Mouse (Mus musculus) right cerebral cortex, postnatal 10 days (tissue): ENCODE measurements around the gene Cda.

Experiments
- DNase-seq, 2 experiments: peaks; one replicate each; pipeline ENCODE4 v3.0.0; 2021; ENCODE audit warnings: low spot score in 2 of 2

Cda gene

DNA sequence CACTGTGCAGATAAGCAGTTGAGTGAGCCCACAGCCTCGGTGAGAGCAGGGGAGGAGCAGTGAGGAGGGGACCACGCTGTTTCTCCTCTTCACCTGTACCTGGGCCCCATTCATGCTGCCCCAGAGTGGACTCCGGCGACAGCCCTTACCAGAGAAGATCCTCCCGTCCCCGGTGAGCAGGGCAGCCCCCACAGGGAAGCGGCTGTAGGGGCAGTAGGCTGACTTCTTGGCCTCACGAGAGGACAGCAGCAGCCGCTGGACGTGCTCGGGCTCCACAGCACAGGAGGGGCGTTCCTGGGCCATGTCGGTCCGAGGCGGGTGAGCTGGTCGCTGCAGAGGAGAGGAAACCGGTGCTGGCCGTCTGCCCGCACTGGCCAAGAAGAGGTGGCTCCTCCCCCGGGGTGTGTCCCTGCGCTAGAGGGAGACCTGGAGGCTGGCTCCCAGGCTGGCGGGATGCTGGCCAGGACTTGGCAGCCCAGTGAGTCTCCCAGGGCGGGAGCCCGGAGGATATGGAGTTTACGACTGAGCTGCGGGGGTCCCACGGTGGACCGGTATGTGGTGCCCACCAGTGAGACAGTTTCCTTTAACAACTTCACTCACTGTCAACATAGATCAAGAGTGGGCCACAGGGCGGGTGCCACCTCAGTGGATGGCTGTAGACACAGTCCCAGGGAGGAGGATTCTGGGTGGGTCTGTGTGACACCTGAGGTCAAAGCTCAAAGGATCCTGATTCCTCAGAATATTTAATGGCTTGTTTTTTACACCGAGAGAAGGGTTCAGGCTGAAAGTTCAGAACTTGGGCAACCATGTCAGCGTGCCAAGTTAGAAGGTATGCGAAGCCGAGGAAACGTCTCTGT lies at the start of gene Cda:
Gene Cda, minus strand, starts transcription at position 352 of the 857 bp plus-strand sequence.
- DNase-seq: peak; percentile 47 to 55

GRCm38 (mm10) chr4:138416414-138416813 lies 48.6 kb upstream of the Cda start:
- no peak for DNase-seq

GRCm38 (mm10) chr4:138415991-138416390 lies 48.2 kb upstream of the Cda start:
- no peak for DNase-seq

GRCm38 (mm10) chr4:138414725-138415124 lies 46.9 kb upstream of the Cda start:
- peak; percentile 75 to 83 for DNase-seq

DNA sequence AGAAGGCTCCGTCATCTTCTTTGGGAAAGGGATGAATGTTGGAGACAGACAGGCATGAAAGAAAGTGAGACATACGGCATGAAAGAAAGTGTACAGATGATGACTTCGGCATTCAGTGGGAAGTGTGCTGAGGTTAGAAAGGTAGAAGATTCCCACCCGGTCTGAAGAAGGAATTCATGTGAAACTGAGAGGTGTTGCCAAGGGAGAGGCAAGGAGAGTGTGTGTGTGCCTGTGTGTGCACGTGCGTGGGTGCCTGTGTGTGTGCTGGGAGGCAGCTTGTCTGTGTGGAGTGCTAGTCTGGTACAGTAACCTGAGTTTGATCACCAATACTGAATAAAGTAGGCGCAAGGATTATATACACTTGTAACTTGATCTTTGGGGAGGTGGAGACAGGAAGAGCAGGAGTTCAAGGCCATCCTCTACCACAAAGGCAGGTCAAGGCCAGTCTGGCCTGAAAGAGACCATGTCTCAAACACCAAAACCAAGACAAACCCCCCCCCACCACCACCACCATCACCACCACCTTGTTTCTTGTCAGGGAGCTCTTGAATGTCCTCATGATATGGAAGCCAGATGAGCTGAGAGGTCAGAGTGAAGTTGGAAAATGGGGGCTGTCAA lies 43.8 kb upstream of the Cda start:
- no peak for DNase-seq

DNA sequence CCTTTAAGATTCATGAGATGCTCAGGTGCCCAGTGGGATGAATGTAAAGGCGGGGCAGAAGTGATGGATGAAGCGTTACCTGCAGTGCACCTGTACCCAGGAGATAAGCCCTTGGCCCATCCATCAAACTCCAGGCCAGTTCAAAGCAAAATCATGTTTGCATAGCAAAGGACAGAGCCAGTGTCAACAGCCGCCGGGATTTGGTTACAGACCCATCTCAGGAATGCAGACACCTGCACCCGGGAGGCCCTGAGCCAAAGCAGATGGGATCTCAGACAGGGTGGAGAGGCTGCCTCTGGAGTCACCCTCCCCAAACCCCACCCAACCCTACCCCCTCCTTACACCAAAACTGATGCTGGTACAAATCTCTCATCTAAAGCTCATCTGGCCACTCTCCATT lies 43.2 kb upstream of the Cda start:
- no peak for DNase-seq

DNA sequence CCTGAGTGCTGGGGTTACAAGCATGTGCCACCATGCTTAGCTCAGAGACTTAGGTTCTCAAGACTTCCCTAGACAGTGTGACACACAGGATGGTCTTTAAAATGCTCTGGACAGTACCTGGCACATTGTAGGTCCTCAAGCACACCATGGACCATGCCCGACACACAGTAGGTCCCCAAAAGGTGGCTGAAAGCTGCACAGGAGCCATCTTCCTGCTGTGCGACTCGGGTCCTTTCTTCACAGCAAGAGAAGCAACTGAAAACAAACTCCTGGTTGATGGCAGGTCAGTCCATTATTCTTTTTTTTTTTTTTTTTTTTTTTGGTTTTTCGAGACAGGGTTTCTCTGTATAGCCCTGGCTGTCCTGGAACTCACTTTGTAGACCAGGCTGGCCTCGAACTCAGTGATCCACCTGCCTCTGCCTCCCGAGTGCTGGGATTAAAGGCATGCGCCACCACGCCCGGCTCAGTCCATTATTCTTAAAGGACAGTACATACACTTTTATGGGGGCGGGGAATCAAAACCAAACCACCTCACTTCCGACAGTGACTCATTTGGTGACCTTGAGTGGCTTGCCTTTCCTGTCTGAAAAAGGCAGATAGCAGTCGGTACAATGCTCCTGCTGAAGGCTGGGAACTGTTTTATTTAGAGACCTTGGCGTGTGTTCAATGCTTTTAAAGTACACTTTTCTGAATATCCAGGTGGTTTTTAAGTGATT lies 39.8 kb upstream of the Cda start:
- no peak for DNase-seq

DNA sequence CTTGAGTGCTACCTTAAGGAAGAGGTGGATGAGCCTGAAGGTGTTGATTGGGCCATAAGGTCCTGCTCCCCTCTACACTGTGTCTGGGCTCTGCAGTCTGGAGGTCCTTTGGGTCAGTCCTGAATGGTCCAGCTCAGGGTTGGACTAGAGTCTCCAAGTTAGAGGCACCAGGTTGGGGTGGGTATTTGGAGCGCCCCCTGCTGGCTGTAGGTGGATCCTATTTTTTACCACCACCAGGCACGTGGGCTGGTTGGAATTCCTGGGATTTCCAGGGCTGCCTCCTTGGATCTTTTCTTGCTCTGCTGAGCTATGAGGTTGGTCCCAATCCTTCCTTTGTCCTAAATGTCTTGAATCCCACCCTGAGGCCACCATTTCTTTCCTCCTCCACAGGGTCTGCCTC lies 37.0 kb upstream of the Cda start:
- DNase-seq: no peak

GRCm38 (mm10) chr4:138396711-138397110 lies 28.9 kb upstream of the Cda start:
- no peak for DNase-seq

DNA sequence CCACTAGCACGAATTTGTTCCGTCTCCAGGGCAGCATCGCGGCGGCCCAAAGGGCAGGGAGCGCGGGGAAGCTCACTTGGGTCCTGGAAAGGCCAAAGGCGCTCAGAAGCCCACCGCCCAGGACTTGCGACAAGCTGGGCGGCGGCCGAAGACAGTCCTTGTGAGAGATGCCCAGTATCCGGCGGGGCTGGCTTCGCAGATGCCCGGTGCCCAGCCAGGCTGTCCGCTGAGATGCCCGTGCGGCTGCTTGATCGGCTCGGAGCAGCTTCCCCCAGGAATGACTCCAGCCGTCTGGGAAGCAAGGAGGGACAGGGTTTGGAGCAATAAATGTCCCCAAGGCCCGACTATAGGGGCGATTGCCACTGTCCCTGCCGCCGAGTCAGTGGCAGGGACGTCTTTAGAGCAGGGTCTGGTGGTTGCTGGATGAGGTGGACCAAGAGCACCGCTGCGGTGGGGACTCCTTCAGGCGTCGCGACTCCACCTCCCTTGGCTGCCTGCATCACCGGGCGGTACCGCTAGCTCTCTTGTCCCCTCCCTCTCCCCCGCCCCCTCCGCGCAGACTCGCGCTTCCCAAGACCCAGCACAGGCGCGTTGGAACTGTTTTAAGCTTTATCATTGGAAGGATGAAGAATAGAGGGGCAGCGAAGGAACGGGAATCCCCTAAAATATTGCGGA lies 28.3 kb upstream of the Cda start, which contains the start of gene Fam43b:
Gene Fam43b, minus strand, starts transcription at position 558 of the 675 bp plus-strand sequence.
- peak; percentile 92 for DNase-seq

DNA sequence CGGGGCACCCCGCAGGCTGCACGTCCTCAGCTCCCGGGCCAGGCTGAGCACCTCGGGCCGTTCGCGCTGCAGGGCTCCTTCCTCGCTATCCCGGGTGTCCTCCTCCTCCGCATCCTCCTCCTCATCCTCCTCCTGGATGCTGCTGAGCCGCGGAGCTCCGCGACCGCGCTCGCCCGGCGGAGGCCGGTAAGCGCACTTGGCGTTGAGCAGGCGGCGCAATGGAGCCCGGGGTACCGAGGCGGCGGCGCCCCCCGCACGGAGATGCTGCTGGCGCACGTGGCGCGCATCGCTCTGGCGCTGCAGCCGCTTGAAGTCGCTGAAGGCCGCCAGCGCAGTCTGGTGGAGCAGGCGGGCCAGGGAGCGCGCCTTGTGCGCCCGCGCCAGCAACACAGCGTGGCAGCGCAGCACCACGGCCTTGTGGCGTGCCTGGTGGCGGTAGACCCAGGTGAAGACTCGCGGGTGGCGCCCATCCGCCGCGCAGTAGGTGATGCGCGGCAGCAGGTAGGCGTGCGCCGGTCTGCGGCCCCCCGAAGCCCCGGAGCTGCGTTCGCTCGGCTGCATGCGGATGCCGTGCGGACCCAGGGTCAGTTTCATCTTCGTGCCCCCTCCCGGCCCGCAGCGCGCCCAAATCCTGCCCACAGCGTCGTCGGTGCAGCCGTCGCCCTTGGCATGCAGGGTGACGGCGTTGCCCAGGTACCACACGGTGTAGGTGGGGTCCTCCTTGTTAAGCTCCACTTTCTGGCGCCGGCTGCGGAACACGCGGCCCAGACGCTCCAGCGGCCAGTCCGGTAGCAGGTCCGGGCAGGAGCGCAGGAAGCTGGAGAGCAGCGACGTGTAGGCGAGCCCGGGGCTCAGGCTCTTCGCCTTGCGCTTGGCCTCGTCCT lies 27.5 kb upstream of the Cda start:
- peak; percentile 72 to 74 for DNase-seq

GRCm38 (mm10) chr4:138393703-138394102 lies 25.9 kb upstream of the Cda start:
- DNase-seq: no peak

DNA sequence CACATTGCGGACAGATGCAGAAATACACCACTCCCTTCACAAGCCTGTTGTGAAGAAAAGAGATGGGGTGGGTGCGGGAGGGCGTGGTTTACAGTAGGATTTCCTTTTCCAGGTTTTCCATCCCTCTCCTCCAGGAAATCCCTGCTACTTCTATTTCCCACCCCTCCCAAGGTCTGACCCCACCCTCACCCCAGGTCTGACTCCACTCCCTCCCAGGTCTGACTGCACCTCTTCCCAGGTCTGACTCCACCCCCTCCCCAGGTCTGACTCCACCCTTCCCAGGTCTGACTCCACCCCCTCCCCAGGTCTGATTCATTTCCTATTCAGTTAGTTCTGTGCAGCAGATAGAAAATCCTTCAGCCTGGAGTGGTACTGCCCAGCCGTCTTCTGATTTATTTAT lies 16.0 kb upstream of the Cda start:
- no peak for DNase-seq

GRCm38 (mm10) chr4:138382462-138382861 lies 14.7 kb upstream of the Cda start:
- DNase-seq: no peak

- DNase-seq: no peak
Observed at GRCm38 (mm10) chr4:138380132-138380689, 12.4 kb upstream of the Cda start.

- DNase-seq: peak; percentile 72 to 75
Observed at GRCm38 (mm10) chr4:138379091-138379840, 11.5 kb upstream of the Cda start.

DNA sequence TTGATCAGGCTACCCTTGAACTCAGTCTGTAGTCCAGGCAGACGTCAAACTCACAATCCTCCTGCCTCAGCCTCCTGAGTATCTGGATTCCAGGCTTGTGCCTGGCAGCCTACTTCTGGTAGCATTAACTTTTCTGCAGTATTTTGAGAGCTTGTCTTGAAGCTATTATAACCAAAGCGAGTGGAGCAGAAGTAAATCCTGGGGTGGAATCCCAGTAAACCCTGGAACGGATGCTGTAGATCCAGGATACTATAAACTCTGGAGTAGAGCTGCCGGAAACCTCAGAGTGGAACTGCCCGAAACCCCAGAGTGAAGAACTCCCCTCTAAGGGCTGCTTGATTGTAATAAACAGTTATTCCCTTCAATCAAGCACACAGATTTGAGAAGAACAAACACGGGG lies 9.7 kb upstream of the Cda start:
- no peak for DNase-seq

GRCm38 (mm10) chr4:138375117-138375516 lies 7.3 kb upstream of the Cda start:
- DNase-seq: no peak

- no peak for DNase-seq
Observed at GRCm38 (mm10) chr4:138370996-138371516, 3.3 kb upstream of the Cda start.
